Mouse (Mus musculus) lung, embryonic 16.5 days (tissue): Measurements from ENCODE around the gene Gm8439. TPM values are rescaled to one million over a fixed set of nuclear protein-coding genes. Genes with fewer than 3 reads are reported as not detected.

Experiments used
- polyA plus RNA-seq: library from polyadenylated mRNA; unstranded; fragments of >200 nt; fragmentation: Nextera tagmentation; extraction: Ambion mirVana; gene quantifications from 2 replicates; pipeline ENCODE4 v1.2.1, GENCODE M21; 2015

Gm8439 gene
- polyA plus RNA-seq, 1 experiment from 2014 or later = not detected

Other genes with a start within 250 kb of the Gm8439 start
- 38.5 and 43.2 TPM in 2 replicates for gene Scmh1, start 183.5 kb upstream of the Gm8439 start, polyA plus RNA-seq
- gene Slfnl1, start 56.5 kb upstream of the Gm8439 start, polyA plus RNA-seq = not detected in 2 replicates
- gene Ctps, start 18.5 kb upstream of the Gm8439 start, polyA plus RNA-seq = 64.8 and 70.0 TPM in 2 replicates
- 1.5 and 1.6 TPM in 2 replicates for gene Cited4, start 77.8 kb downstream of the Gm8439 start, polyA plus RNA-seq
- 4.7 and 5.1 TPM in 2 replicates for gene Kcnq4, start 159.9 kb downstream of the Gm8439 start, polyA plus RNA-seq
- gene Nfyc, start 242.8 kb downstream of the Gm8439 start, polyA plus RNA-seq = 93.3 and 96.5 TPM in 2 replicates